Mouse (Mus musculus): ENCODE results near the gene Bmp7. TPM values are rescaled to one million over a fixed set of nuclear protein-coding genes. Genes with fewer than 3 reads are reported as not detected.

Gene Bmp7
- polyA plus RNA-seq, 1 experiment, result 15.4 TPM

DNA sequence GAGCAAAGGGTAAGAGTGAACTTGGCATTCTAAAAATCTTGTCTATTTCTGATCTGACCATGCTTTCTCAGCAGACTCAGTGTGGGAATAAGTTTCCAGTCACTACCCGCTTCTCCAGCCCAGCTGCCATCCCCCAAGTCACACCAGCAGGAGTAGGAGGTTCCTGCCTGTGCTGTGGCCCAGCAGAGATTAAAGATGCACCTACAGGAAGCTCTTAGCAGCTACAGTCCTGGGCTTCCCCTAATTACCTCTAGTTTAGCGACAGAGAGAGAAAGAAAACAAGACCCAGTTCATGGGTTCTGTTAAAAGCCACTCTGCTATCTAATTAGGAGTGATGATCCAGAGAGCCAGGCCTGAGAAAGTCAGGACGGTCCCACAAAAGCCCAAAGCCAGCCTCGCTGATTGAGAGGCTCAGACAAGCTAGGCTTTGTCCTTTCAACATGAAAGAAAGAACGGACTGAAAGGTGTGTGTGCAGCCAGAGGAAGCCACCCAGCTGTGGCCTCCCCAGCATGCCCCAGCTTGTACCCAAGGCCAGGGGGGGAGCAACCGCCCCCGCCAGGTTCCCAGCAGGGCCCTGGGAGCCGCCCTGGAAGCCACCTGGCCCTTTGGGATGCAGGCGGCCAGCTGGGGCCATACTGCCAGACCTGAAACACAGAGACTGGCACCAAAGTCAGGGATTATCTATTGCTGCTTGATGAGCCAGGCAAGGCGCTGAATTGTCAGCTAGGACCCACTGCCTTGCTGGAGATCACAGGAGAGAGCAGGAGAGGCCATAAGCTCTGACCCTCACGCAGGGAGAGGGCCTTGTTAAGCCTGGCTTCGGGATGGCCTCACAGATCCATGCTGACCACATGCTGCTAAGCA, 2.6 kb downstream of the Bmp7 start:
- 0 out of 2 replicates have a peak overlapping the region, but pooled peaks have one; percentile 1 for H3K4me3 ChIP-seq (ENCODE audit: low read depth, low read length)
- H3K27ac ChIP-seq (ENCODE audit: insufficient read depth, low read length), result no peak overlapping the region
- TF ChIP-seq EP300 (IDR thresholded peaks at IDR 0.05; ENCODE audit: insufficient read depth, low read depth, low read length) (0 out of 2 replicates have a peak, but pooled peaks have one; percentile 17), CTCF (IDR thresholded peaks at IDR 0.05; ENCODE audit: low read depth, low read length) (no peak)
- H3K36me3 ChIP-seq (ENCODE audit: control insufficient read depth, insufficient read depth, low read length, poor library complexity, severe bottlenecking), result no peaks in the 10 kb centered on the region
- peaks cover 10% of the 10 kb centered on the region for H3K27me3 ChIP-seq (ENCODE audit: control insufficient read depth, insufficient read depth, low read length, poor library complexity, severe bottlenecking)
- no peaks in the 10 kb centered on the region for H3K9me3 ChIP-seq (replicated peaks; ENCODE audit: control insufficient read depth, insufficient read depth, low read length, poor library complexity, severe bottlenecking)
- 0 out of 2 replicates have a peak overlapping the region, but pooled peaks have one; percentile 5 for H3K9ac ChIP-seq (ENCODE audit: low read depth, poor library complexity, severe bottlenecking)
- no peaks in the 10 kb centered on the region for H3K4me1 ChIP-seq (ENCODE audit: control insufficient read depth, insufficient read depth, low read length)

DNA sequence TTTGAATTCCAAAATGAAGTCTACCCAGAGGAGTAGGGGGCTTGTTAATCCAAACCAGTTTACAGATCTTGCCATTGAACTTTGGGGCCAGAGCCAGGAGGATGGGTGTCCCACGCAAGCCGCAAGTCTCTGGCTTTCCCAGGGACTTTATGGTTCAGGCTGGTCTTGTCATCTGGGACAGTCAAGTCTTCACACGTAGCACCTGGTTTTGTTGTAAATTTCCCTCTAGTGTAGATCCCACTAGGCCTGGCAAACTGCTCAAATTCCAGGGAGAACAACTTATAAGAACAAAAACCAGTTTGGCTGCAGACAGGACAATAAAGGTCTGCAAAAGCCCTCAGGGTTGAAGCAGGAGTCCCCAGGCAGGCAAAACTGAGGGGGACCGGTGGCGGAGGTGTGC, 3.3 kb downstream of the Bmp7 start:
- no peaks in the 10 kb centered on the region for H3K36me3 ChIP-seq (ENCODE audit: control insufficient read depth, insufficient read depth, low read length, poor library complexity, severe bottlenecking)
- H3K4me1 ChIP-seq (ENCODE audit: control insufficient read depth, insufficient read depth, low read length), result no peaks in the 10 kb centered on the region
- TF ChIP-seq EP300 (IDR thresholded peaks at IDR 0.05; ENCODE audit: insufficient read depth, low read depth, low read length) (no peak), CTCF (IDR thresholded peaks at IDR 0.05; ENCODE audit: low read depth, low read length) (no peak), POLR2A (IDR thresholded peaks at IDR 0.05; ENCODE audit: insufficient read depth, low read length) (no peak)
- 0 out of 2 replicates have a peak overlapping the region, but pooled peaks have one; percentile 5 for H3K9ac ChIP-seq (ENCODE audit: low read depth, poor library complexity, severe bottlenecking)
- no peaks in the 10 kb centered on the region for H3K9me3 ChIP-seq (replicated peaks; ENCODE audit: control insufficient read depth, insufficient read depth, low read length, poor library complexity, severe bottlenecking)
- no peak overlapping the region for H3K27ac ChIP-seq (ENCODE audit: insufficient read depth, low read length)
- H3K27me3 ChIP-seq (ENCODE audit: control insufficient read depth, insufficient read depth, low read length, poor library complexity, severe bottlenecking), result peaks cover 10% of the 10 kb centered on the region
- no peak overlapping the region for H3K4me3 ChIP-seq (ENCODE audit: low read depth, low read length)

DNA sequence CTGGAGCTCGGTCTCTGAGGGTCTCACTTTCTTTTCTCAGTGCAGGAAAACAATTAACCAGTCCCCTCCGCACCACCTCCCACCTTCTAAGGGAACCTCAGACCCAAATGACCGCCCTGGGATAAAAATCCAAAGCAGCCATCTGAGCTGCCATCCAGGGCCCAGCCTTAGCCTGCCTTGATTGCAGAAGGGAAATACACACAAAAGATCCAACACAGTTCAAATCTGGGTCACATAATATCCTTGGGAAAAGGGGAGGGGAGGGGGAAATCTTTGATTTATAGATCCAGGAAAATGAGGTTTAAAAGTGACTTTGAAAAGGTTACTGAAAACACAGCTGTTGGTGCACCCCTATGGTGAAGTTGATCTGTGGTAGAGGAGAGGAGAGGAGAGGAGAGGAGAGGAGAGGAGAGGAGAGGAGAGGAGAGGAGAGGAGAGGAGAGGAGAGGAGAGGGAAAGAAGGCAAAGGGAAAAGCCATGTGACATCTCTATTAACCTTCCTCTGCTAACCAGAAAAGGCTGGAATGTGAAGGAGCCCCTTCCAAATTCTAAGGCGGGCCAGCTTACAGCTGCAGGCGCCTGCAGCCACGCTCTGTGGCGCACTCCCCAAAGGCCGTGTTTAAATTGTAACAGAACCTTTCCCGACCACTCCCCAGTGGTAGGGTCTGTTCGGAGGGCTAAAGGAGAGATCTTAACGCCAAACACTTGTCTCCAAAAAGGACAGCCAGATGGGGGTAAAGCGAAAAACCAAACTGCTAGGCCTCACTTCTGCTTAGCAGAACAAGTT, 4.2 kb downstream of the Bmp7 start:
- Histone ChIP-seq H3K4me1 (ENCODE audit: control insufficient read depth, insufficient read depth, low read length) (no peaks in the 10 kb centered on the region), H3K9ac (ENCODE audit: low read depth, poor library complexity, severe bottlenecking) (no peak overlapping the region), H3K36me3 (ENCODE audit: control insufficient read depth, insufficient read depth, low read length, poor library complexity, severe bottlenecking) (no peaks in the 10 kb centered on the region), H3K27ac (ENCODE audit: insufficient read depth, low read length) (no peak overlapping the region), H3K27me3 (ENCODE audit: control insufficient read depth, insufficient read depth, low read length, poor library complexity, severe bottlenecking) (peaks cover 10% of the 10 kb centered on the region), H3K4me3 (ENCODE audit: low read depth, low read length) (no peak overlapping the region), H3K9me3 (replicated peaks; ENCODE audit: control insufficient read depth, insufficient read depth, low read length, poor library complexity, severe bottlenecking) (no peaks in the 10 kb centered on the region)
- TF ChIP-seq EP300 (IDR thresholded peaks at IDR 0.05; ENCODE audit: insufficient read depth, low read depth, low read length) (no peak), POLR2A (IDR thresholded peaks at IDR 0.05; ENCODE audit: insufficient read depth, low read length) (no peak)

DNA sequence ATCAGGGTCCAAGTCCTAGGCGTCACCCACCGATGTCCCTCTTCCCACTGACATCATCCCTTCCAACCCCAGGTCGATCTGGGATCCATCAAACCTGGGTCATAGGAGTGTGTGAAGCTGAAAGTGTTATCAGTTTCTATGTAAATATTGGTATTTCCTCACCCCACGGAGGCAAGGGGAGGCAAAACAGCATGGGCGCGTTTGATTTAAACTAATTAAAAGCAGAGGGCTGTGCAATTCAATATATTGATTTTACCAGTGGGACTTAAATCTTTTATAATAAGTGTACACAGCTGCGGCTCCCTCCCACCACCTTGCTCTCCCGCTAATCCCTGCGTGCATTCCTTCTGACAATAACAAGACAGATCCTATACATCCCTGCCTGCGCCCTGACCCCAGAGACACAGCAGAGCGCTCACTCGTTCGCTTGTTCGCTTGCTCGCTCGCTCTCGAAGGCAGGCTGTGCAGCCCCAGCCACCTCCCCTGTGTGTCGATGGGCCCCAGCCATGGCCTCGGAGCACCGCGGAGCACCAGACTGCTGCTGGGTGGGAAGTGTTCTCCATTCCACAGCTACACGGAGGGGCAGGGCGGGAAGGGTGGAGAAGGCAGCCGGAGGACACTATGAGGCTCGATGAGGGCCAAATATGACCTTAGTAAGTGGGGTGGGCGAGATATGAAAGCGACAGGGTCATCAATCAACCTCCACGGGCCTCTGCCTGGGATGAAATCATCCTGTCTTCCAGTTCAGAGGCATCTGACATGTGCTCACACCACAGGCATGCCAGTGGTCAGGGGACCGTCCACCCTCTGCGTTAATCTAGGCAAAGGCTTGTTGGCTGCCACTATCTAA, 5.0 kb downstream of the Bmp7 start:
- Histone ChIP-seq H3K4me1 (ENCODE audit: control insufficient read depth, insufficient read depth, low read length) (no peaks in the 10 kb centered on the region), H3K27me3 (ENCODE audit: control insufficient read depth, insufficient read depth, low read length, poor library complexity, severe bottlenecking) (peaks cover 10% of the 10 kb centered on the region), H3K4me3 (ENCODE audit: low read depth, low read length) (no peak overlapping the region), H3K9ac (ENCODE audit: low read depth, poor library complexity, severe bottlenecking) (no peak overlapping the region), H3K36me3 (ENCODE audit: control insufficient read depth, insufficient read depth, low read length, poor library complexity, severe bottlenecking) (no peaks in the 10 kb centered on the region), H3K9me3 (replicated peaks; ENCODE audit: control insufficient read depth, insufficient read depth, low read length, poor library complexity, severe bottlenecking) (no peaks in the 10 kb centered on the region), H3K27ac (ENCODE audit: insufficient read depth, low read length) (no peak overlapping the region)
- TF ChIP-seq POLR2A (IDR thresholded peaks at IDR 0.05; ENCODE audit: insufficient read depth, low read length) (no peak), CTCF (IDR thresholded peaks at IDR 0.05; ENCODE audit: low read depth, low read length) (no peak), EP300 (IDR thresholded peaks at IDR 0.05; ENCODE audit: insufficient read depth, low read depth, low read length) (no peak)

DNA sequence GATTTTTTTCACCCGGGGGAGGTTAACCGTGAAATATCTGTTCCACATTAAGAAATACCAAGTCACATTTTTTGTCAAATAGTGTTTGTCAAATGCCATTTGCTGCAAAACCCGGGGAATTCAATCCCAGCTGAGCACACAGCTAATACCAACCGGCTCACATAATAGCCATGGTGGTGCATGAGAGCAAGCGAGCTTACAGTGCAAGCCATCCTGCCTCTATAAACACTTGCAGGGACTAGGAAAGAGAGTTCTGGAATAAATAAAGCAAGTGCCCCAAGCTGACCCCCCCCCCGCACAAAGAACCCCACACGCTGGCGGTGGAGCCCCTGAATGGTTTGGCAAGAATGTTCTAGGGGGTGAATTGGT, 5.7 kb downstream of the Bmp7 start:
- Histone ChIP-seq H3K9ac (ENCODE audit: low read depth, poor library complexity, severe bottlenecking) (no peak overlapping the region), H3K27me3 (ENCODE audit: control insufficient read depth, insufficient read depth, low read length, poor library complexity, severe bottlenecking) (peaks cover 7% of the 10 kb centered on the region), H3K27ac (ENCODE audit: insufficient read depth, low read length) (no peak overlapping the region), H3K4me1 (ENCODE audit: control insufficient read depth, insufficient read depth, low read length) (no peaks in the 10 kb centered on the region), H3K4me3 (ENCODE audit: low read depth, low read length) (no peak overlapping the region), H3K36me3 (ENCODE audit: control insufficient read depth, insufficient read depth, low read length, poor library complexity, severe bottlenecking) (no peaks in the 10 kb centered on the region), H3K9me3 (replicated peaks; ENCODE audit: control insufficient read depth, insufficient read depth, low read length, poor library complexity, severe bottlenecking) (no peaks in the 10 kb centered on the region)
- TF ChIP-seq POLR2A (IDR thresholded peaks at IDR 0.05; ENCODE audit: insufficient read depth, low read length) (no peak), CTCF (IDR thresholded peaks at IDR 0.05; ENCODE audit: low read depth, low read length) (no peak), EP300 (IDR thresholded peaks at IDR 0.05; ENCODE audit: insufficient read depth, low read depth, low read length) (no peak)

Data from ES-Bruce4 (cell line).